Mouse (Mus musculus) frontal cortex, adult 2 months (tissue): ENCODE data around the gene Trappc3. TPM values are rescaled to one million over a fixed set of nuclear protein-coding genes. Genes with fewer than 3 reads are reported as not detected.
A peak's percentile ranks its signal among the peaks of the same experiment; 100 is the strongest.

Source experiments
- DNase-seq, 2 experiments: peaks; one replicate each; pipeline ENCODE4 v3.0.0; 2022; ENCODE audit warnings: low spot score in 1 of 2; ENCODE audit errors: extremely low spot score in 1 of 2
- polyA plus RNA-seq: library from polyadenylated mRNA; depleted of rRNA; stranded (reverse); fragments of >200 nt; gene quantifications from 2 replicates; pipeline ENCODE4 v1.2.3, GENCODE M21; 2012

Gene Trappc3
- polyA plus RNA-seq, 1 experiment = 110 TPM

GRCm38 (mm10) chr4:126277906-126278564 lies 15.9 kb downstream of the Trappc3 start:
- DNase-seq = no peak

GRCm38 (mm10) chr4:126278565-126278915 lies 16.4 kb downstream of the Trappc3 start:
- no peak for DNase-seq

GRCm38 (mm10) chr4:126278961-126279360 lies 16.8 kb downstream of the Trappc3 start:
- DNase-seq = no peak

GRCm38 (mm10) chr4:126281706-126282105 lies 19.6 kb downstream of the Trappc3 start:
- DNase-seq = no peak

- no peak for DNase-seq
Measured at GRCm38 (mm10) chr4:126283582-126283981, 21.5 kb downstream of the Trappc3 start.

GRCm38 (mm10) chr4:126286492-126286891 lies 24.4 kb downstream of the Trappc3 start, which contains the start of gene Col8a2:
TSS of gene Col8a2 (plus strand) at chr4:126286793.
- no peak for DNase-seq

GRCm38 (mm10) chr4:126287302-126287995 lies 25.3 kb downstream of the Trappc3 start:
- DNase-seq = no peak

- no peak for DNase-seq
Measured at GRCm38 (mm10) chr4:126288085-126288666, 26.1 kb downstream of the Trappc3 start.

- no peak for DNase-seq
Measured at GRCm38 (mm10) chr4:126290314-126290713, 28.2 kb downstream of the Trappc3 start.

- no peak for DNase-seq
Measured at GRCm38 (mm10) chr4:126291196-126291595, 29.1 kb downstream of the Trappc3 start.

GRCm38 (mm10) chr4:126295152-126295551 lies 33.0 kb downstream of the Trappc3 start:
- DNase-seq = no peak

- DNase-seq = no peak
Measured at GRCm38 (mm10) chr4:126295937-126296336, 33.8 kb downstream of the Trappc3 start.

GRCm38 (mm10) chr4:126296617-126297101 lies 34.5 kb downstream of the Trappc3 start:
- peak in 1 of 2 experiments; percentile 37 for DNase-seq

GRCm38 (mm10) chr4:126300916-126301583 lies 38.9 kb downstream of the Trappc3 start:
- no peak for DNase-seq

GRCm38 (mm10) chr4:126301584-126302309 lies 39.6 kb downstream of the Trappc3 start:
- no peak for DNase-seq

- no peak for DNase-seq
Measured at GRCm38 (mm10) chr4:126303877-126304276, 41.8 kb downstream of the Trappc3 start.

GRCm38 (mm10) chr4:126305428-126305827 lies 43.3 kb downstream of the Trappc3 start:
- no peak for DNase-seq

GRCm38 (mm10) chr4:126306058-126306457 lies 43.9 kb downstream of the Trappc3 start:
- no peak for DNase-seq

- no peak for DNase-seq
Measured at GRCm38 (mm10) chr4:126306827-126307226, 44.7 kb downstream of the Trappc3 start.

GRCm38 (mm10) chr4:126309211-126309921 lies 47.2 kb downstream of the Trappc3 start:
- no peak for DNase-seq
